Mouse (Mus musculus): ENCODE measurements around the gene Atp5j. TPM values are rescaled to one million over a fixed set of nuclear protein-coding genes. Genes with fewer than 3 reads are reported as not detected.

The Atp5j gene
- polyA plus RNA-seq (2014; fragmentation: Illumina TruSeq; extraction: RNeasy Lipid Tissue Mini Kit (QIAGEN cat#74804); ENCODE audit: low replicate concordance), result 2,516 TPM

DNA sequence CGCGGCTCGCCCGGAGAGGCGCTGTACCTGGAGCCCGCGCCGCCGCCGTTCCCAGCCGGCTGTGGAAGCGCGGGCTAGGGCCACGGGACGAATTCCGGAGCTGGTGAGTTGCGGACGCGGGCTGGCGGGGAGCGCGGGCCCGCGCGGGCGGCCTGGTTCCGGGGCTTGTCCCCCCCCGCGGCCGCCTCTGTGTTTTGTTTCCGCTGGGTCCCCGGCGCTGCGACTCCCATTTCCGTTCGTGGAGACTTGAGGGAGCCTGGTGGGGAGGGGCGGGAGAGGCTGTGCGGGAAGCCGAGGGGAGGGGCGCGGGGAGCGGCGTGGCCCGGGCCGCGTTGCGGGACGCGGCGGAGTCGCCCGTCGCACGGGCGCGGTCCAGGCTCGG is at the start of gene Atp5j:
TSS of gene Atp5j (minus strand) at position 185 of the 382 bp plus-strand sequence.

DNA sequence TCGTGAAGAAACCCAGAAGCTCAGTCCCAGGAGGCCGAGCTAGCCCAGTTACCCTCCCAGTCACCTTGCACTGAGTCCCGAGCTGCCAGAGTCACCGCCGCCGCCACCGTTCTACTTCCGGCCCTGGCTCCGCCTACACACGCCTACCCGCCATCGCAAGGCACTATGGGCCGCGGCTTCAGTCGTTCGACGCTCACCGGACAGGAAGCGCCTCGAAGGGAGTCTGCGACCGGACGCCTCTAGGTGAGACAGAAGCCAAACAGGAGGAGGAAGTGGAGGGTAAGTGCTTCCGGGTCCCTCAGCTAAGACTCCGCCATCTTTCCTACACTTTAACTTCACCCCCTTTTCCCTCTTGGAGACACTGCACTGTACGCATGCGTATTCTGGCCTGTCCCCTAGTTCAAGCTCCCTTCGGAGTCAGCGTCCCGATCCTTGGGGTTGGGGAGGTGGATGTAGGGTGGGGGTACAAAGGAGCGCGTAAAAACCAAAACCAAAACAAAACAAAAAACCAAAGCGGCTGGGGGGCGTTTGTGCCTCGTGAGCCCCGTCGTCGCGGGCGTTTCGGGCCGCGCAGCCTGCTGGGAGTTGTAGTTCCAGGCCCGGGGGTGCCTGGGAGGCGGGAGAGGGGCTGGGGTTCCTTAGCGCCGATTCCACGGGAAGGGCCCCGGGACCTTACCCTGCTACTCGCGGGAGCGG is 532 bp downstream of the Atp5j start, which contains the start of gene Gabpa:
TSS of gene Gabpa (plus strand) at position 181 of the 696 bp plus-strand sequence.

Other genes starting within 250 kb of the Atp5j start
- 30.7 TPM for gene Mrpl39, start 99.9 kb downstream of the Atp5j start, polyA plus RNA-seq (2014; fragmentation: Illumina TruSeq; extraction: RNeasy Lipid Tissue Mini Kit (QIAGEN cat#74804); ENCODE audit: low replicate concordance)
- gene Jam2, start 61.5 kb downstream of the Atp5j start, polyA plus RNA-seq (2014; fragmentation: Illumina TruSeq; extraction: RNeasy Lipid Tissue Mini Kit (QIAGEN cat#74804); ENCODE audit: low replicate concordance), result 18.5 TPM
- gene Gabpa, start 700 bp downstream of the Atp5j start, polyA plus RNA-seq (2014; fragmentation: Illumina TruSeq; extraction: RNeasy Lipid Tissue Mini Kit (QIAGEN cat#74804); ENCODE audit: low replicate concordance), result 78.1 TPM